Mouse (Mus musculus) brown adipose tissue, adult 24 weeks (tissue): Measurements from ENCODE around the gene Smim11. TPM values are rescaled to one million over a fixed set of nuclear protein-coding genes. Genes with fewer than 3 reads are reported as not detected.

Source experiments
- polyA plus RNA-seq: library from polyadenylated mRNA; stranded (reverse); fragments of >200 nt; gene quantifications from 2 replicates; pipeline ENCODE4 v1.2.4, GENCODE M21; 2012; ENCODE audit not compliant: missing spikeins, insufficient read depth, insufficient read length

Smim11 gene
- polyA plus RNA-seq, 1 experiment, result 158 TPM

Other genes with a start within 250 kb of the Smim11 start
- 108 and 144 TPM in 2 replicates for gene Mrps6, start 243.0 kb upstream of the Smim11 start, polyA plus RNA-seq
- gene Gm49711, start 243.0 kb upstream of the Smim11 start, polyA plus RNA-seq, result not detected in 2 replicates
- 9.0 and 12.6 TPM in 2 replicates for gene Slc5a3, start 243.0 kb upstream of the Smim11 start, polyA plus RNA-seq
- not detected in 2 replicates for gene Kcne2, start 8.9 kb upstream of the Smim11 start, polyA plus RNA-seq
- gene Fam243, start 20.2 kb downstream of the Smim11 start, polyA plus RNA-seq, result not detected in 2 replicates
- gene Kcne1, start 58.2 kb downstream of the Smim11 start, polyA plus RNA-seq, result not detected in 2 replicates
- 22.2 and 44.4 TPM in 2 replicates for gene Rcan1, start 169.6 kb downstream of the Smim11 start, polyA plus RNA-seq
- not detected in 2 replicates for gene Clic6, start 184.4 kb downstream of the Smim11 start, polyA plus RNA-seq